Mouse (Mus musculus) intestine, embryonic 16.5 days (tissue): ENCODE results near the gene Glcci1. TPM values are rescaled to one million over a fixed set of nuclear protein-coding genes. Genes with fewer than 3 reads are reported as not detected.

Experiments used
- ATAC-seq: fragments of 200-750 bp; cut with Nextera tagmentation; 2 replicates; pipeline ENCODE4 v1.8.0; 2017; ENCODE audit warnings: moderate TSS enrichment, moderate library complexity
- H3K27ac ChIP-seq: fragments of 300-500 bp; sonication (generic); 2 replicates; pipeline ENCODE4 v1.5.1; 2014; ENCODE audit warnings: mild to moderate bottlenecking, low read length
- H3K27me3 ChIP-seq: fragments of 300-500 bp; sonication (generic); replicated peaks from 2 replicates; pipeline ENCODE4 v1.6.1; 2014; ENCODE audit warnings: low read length, control low read depth, mixed read lengths; ENCODE audit not compliant: control insufficient read depth, insufficient read depth
- H3K36me3 ChIP-seq: fragments of 300-500 bp; sonication (generic); 2 replicates; pipeline ENCODE4 v1.6.1; 2014; ENCODE audit warnings: low read length, control low read depth; ENCODE audit not compliant: control insufficient read depth, insufficient read depth
- H3K4me1 ChIP-seq: fragments of 300-500 bp; sonication (generic); 2 replicates; pipeline ENCODE4 v1.6.1; 2014; ENCODE audit warnings: low read length, control low read depth, mixed read lengths; ENCODE audit not compliant: control insufficient read depth, insufficient read depth
- H3K4me2 ChIP-seq: fragments of 300-500 bp; sonication (generic); 2 replicates; pipeline ENCODE4 v1.6.1; 2014; ENCODE audit warnings: low read depth, low read length, control low read depth
- H3K4me3 ChIP-seq: fragments of 300-500 bp; sonication (generic); 2 replicates; pipeline ENCODE4 v1.5.1; 2014; ENCODE audit warnings: mild to moderate bottlenecking, low read length
- H3K9ac ChIP-seq: fragments of 300-500 bp; sonication (generic); 2 replicates; pipeline ENCODE4 v1.6.1; 2014; ENCODE audit warnings: low read depth, low read length
- H3K9me3 ChIP-seq: fragments of 300-500 bp; sonication (generic); 2 replicates; pipeline ENCODE4 v1.6.1; 2016; ENCODE audit warnings: low read length, control low read depth; ENCODE audit not compliant: control insufficient read depth
- WGBS: fragments of 180-500 bp; shearing (Covaris S2); extraction: QIAGEN DNeasy Blood & Tissue Kit; methylation state at CpG from one replicate; pipeline ENCODE4 v1.1.7; 2014; 5-methylcytosine and 5-hydroxymethylcytosine counted together
- polyA plus RNA-seq: library from polyadenylated mRNA; unstranded; fragments of >200 nt; fragmentation: Nextera tagmentation; extraction: Ambion mirVana; gene quantifications from 2 replicates; pipeline ENCODE4 v1.2.1, GENCODE M21; 2015

The Glcci1 gene
- polyA plus RNA-seq, 1 experiment from 2014 or later = 2.3 TPM

DNA sequence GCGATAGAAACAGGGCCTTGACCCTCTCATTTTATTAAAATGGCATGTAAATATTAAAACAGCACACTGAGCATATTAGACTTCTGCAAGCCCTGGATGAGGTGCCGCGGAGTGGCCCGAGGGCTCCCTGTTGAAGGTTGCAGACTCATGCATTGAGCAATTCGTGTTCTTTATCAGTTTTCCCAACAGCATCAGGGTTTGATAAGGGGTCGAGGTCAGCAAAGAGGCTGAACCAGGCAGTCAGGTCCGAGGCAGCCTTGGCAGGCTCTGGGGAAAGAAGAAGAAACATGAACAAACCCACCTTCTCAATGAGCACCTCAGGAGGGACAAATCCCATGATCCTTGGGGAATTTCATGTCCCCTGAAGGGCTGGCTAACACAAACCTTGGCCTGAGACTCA is 121.1 kb downstream of the Glcci1 start:
- no peak for ATAC-seq
- Histone ChIP-seq H3K4me2 (no peak overlapping the region), H3K4me1 (no peaks in the 10 kb centered on the region), H3K36me3 (no peaks in the 10 kb centered on the region), H3K27me3 (no peaks in the 10 kb centered on the region), H3K4me3 (no peak overlapping the region), H3K27ac (no peak overlapping the region), H3K9me3 (no peaks in the 10 kb centered on the region), H3K9ac (no peak overlapping the region)
- 78% methylated on average over 7 of the region's 7 CpGs for WGBS

DNA sequence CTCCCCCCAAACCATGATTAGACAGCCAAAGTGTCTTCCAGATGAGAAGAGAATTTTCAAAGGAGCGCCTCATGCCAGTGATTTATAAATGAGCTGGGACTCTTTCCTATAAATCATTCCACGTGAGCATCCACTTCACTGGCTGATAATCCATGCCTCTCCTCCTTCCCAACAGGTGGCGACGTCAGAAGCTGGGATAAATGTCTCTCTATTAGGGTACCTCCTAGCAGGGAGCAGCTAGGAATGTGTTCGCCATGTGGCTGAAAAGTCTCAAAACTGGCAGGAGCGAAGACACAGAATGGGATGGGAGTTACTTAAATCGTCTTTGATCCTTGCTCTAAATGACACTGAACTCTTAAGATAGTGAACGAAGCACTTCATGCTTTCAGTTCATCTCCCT is 122.0 kb downstream of the Glcci1 start:
- no peak overlapping the region for H3K4me2 ChIP-seq
- H3K9me3 ChIP-seq = no peaks in the 10 kb centered on the region
- no peaks in the 10 kb centered on the region for H3K4me1 ChIP-seq
- no peak overlapping the region for H3K9ac ChIP-seq
- ATAC-seq = no peak
- no peak overlapping the region for H3K4me3 ChIP-seq
- no peaks in the 10 kb centered on the region for H3K27me3 ChIP-seq
- no peak overlapping the region for H3K27ac ChIP-seq
- no peaks in the 10 kb centered on the region for H3K36me3 ChIP-seq
- WGBS = 82% methylated on average over 8 of the region's 8 CpGs

DNA sequence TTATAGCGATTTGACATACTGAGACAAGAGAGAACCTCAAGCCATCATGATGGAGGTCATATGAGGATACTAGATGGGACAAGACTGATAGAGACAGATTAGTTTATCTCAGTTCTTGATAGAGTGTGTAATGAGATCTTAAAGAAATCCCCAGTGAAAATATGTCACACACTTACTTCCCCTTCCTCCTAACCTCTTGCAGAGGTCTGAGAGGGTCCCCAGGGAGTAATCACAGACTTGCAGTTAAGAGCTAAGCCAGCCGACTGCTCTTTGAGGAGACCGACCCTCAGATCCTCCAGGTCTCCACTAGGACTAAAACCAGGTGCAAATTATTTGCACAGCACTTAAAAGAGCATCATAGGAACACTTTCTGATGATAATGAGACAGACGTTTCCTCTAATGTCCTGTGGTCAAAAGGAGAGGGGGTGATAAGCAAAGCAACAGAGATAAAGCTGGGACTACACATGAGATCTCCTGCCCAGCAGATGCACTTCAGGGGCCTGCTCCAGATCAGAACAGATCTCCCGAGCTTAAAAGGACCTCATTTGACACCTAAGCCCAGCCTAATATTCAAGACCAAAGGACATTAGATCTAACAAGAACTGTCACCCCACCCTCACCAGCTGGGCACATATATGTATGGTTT is 122.7 kb downstream of the Glcci1 start:
- 63% methylated on average over 5 of the region's 5 CpGs for WGBS
- Histone ChIP-seq H3K9me3 (no peaks in the 10 kb centered on the region), H3K9ac (no peak overlapping the region), H3K4me2 (no peak overlapping the region), H3K36me3 (no peaks in the 10 kb centered on the region), H3K27ac (no peak overlapping the region), H3K4me3 (no peak overlapping the region), H3K27me3 (no peaks in the 10 kb centered on the region), H3K4me1 (no peaks in the 10 kb centered on the region)
- ATAC-seq = no peak

DNA sequence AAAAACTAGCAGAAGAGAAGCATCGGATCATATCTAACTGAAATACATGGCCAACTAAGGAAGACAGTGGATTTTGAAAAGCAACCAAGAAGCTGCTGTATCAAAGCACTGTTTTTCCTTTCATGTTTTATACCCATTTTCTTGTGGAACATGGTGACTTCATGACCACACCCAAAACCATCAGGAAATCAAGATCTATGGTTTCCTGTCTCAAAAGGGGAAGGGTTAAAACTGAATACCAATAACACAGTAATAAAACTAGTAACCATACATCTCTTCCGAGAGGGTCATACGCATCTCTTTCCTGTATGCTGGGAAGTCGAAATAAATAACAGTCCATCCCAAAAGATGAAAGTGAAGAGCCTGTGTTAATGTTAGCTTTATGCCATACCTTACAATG is 123.3 kb downstream of the Glcci1 start:
- 92% methylated on average over 4 of the region's 4 CpGs for WGBS
- Histone ChIP-seq H3K36me3 (no peaks in the 10 kb centered on the region), H3K9me3 (no peaks in the 10 kb centered on the region), H3K4me1 (no peaks in the 10 kb centered on the region), H3K4me2 (no peak overlapping the region), H3K27me3 (no peaks in the 10 kb centered on the region), H3K9ac (no peak overlapping the region), H3K4me3 (no peak overlapping the region), H3K27ac (no peak overlapping the region)
- ATAC-seq = no peak

DNA sequence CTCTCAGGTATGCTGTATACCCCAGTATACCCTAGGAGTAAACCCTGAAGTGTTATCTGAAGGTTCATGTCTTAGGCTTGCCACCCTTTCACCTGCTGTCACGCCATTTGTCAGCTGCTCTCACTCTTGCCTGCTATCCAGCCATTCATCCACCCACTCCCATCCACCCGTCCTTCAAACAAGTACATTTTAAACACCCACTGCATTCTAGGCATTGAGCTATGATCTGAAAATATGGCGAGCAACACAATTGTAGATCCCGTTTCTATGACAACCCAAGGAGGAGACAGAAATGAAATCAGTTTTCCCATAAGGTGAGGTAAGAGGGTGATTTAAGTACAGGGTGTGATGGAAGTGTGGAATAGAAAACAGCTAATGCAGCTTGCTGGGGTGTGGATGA is 128.7 kb downstream of the Glcci1 start:
- no peaks in the 10 kb centered on the region for H3K9me3 ChIP-seq
- no peak for ATAC-seq
- H3K36me3 ChIP-seq = no peaks in the 10 kb centered on the region
- no peaks in the 10 kb centered on the region for H3K27me3 ChIP-seq
- no peak overlapping the region for H3K4me3 ChIP-seq
- H3K4me1 ChIP-seq = no peaks in the 10 kb centered on the region
- no peak overlapping the region for H3K9ac ChIP-seq
- H3K27ac ChIP-seq = no peak overlapping the region
- no peak overlapping the region for H3K4me2 ChIP-seq
- WGBS = 88% methylated on average over 4 of the region's 4 CpGs

DNA sequence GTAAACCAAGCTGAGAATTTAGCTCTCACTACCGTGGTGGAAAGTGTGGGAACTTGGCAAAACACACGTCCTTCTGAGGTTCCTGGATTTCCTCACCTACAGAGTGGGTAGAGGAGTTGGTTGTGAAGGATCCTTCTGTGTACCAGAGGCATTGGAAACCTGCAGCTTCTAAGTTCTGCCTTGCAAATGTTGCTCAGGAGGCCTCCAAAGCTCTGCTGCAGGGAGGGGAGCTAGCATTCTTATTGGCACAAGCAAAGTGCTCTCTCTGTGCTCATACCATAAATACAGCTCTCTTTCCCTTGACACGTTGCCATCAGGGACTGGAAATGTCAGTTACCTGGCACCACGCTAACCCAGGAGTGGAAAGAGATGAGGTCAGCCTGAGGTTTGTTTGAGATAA is 129.5 kb downstream of the Glcci1 start:
- WGBS = 75% methylated on average over 4 of the region's 4 CpGs
- H3K4me3 ChIP-seq = no peak overlapping the region
- no peak for ATAC-seq

DNA sequence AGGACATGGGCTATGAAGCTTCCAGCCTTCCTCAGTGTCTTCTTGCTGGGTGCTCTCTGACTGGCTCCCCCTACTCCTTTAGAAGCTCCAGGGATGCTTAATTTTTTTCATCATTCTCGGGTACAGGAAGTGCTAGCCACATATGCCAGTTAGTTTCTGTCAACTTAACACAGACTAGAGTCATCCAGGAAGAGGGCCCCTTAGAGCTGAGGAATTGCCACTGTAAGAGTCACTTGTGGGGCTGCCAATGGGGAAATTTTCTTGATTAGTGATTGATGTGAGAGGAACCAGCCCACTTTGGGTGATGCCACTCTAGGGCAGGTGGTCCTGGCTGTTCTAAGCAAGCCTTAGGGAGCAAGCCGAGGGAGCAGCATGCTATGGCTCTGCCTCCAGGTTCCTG is 130.1 kb downstream of the Glcci1 start:
- no peak for ATAC-seq
- 85% methylated on average over 2 of the region's 2 CpGs for WGBS
- H3K9ac ChIP-seq = no peak overlapping the region
- H3K27me3 ChIP-seq = no peaks in the 10 kb centered on the region
- no peak overlapping the region for H3K4me2 ChIP-seq
- H3K27ac ChIP-seq = no peak overlapping the region
- no peaks in the 10 kb centered on the region for H3K4me1 ChIP-seq
- H3K4me3 ChIP-seq = no peak overlapping the region
- H3K9me3 ChIP-seq = no peaks in the 10 kb centered on the region
- no peaks in the 10 kb centered on the region for H3K36me3 ChIP-seq

More for the DNA sequence above, 129.5 kb downstream of the Glcci1 start:
- no peaks in the 10 kb centered on the region for H3K36me3 ChIP-seq
- no peak overlapping the region for H3K4me2 ChIP-seq
- no peak overlapping the region for H3K9ac ChIP-seq
- no peaks in the 10 kb centered on the region for H3K9me3 ChIP-seq
- H3K27me3 ChIP-seq = no peaks in the 10 kb centered on the region
- H3K4me1 ChIP-seq = no peaks in the 10 kb centered on the region
- H3K27ac ChIP-seq = no peak overlapping the region

DNA sequence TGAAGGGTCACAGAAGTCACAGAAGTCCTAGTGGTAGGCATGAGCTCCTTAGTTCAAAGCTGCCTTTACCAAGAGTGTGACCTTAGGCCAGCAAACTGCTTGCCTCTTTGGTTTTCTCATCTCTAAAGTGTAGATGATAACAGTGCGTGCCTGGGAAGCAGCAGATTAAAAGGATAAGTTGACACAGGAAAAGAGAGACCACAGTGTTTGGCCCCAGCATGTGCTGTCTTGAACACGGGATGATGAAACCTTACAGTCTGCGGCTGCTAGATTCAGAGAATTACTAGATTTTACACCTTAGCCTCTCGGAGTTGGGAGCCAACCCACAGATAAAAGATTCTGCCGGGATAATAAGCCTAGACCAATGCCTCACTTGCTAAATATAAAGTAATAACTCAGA is 131.5 kb downstream of the Glcci1 start:
- ATAC-seq = no peak
- Histone ChIP-seq H3K9ac (no peak overlapping the region), H3K27me3 (no peaks in the 10 kb centered on the region), H3K36me3 (no peaks in the 10 kb centered on the region), H3K4me3 (no peak overlapping the region), H3K27ac (no peak overlapping the region), H3K9me3 (no peaks in the 10 kb centered on the region), H3K4me2 (no peak overlapping the region), H3K4me1 (peaks cover 3% of the 10 kb centered on the region; the same call in 1 of the 2 replicates)
- WGBS = 89% methylated on average over 5 of the region's 5 CpGs

DNA sequence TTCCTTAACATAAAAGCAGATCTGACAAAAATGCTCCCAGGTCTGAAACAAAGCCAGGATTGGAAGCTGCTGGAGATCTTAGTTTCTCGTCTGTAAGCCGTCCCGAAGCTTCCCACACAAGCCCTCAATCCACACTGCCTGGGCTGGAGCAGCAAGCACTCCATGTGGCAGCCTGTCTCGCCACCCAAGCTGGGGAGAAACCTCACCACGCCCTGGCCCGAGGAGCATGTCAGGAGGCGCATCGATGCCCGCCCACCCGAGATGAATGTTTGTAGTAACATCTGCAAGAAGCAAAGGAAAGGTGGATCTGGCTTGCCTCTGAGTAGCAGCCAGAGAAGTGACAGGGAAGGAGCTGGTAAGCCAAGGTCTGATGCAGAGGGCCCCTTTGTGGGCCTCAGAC is 135.3 kb downstream of the Glcci1 start:
- H3K4me2 ChIP-seq = no peak overlapping the region
- no peaks in the 10 kb centered on the region for H3K27me3 ChIP-seq
- H3K4me3 ChIP-seq = no peak overlapping the region
- 59% methylated on average over 10 of the region's 10 CpGs for WGBS
- H3K36me3 ChIP-seq = no peaks in the 10 kb centered on the region
- H3K4me1 ChIP-seq = peaks cover 3% of the 10 kb centered on the region; the same call in 1 of the 2 replicates
- peak overlapping the region; percentile 24; the same call in 1 of the 2 replicates for H3K27ac ChIP-seq
- H3K9me3 ChIP-seq = no peaks in the 10 kb centered on the region
- peak; percentile 41; the same call in 1 of the 2 replicates for ATAC-seq
- no peak overlapping the region; the same call in 1 of the 2 replicates for H3K9ac ChIP-seq

DNA sequence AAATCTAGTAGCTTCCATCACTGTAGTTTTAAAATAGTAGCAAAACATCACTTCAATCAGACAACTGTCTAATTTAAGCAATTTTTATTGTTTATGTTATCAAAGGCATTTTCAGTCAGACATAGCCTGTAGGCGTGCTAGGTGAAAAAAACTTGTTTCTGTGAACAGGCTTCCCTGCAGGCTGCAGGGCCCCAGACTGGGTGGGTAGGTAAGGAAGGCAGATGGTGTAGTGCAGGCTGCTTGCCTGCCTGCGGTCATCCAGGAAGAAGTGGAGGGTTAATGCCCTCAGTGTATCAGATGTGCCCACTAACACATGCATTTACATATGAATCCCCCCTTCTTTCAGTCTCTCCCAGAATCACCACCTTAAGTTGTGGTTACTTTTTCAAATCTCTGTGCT is 136.3 kb downstream of the Glcci1 start:
- H3K9me3 ChIP-seq = no peaks in the 10 kb centered on the region
- no peak overlapping the region for H3K4me3 ChIP-seq
- no peak overlapping the region for H3K9ac ChIP-seq
- no peak overlapping the region for H3K4me2 ChIP-seq
- H3K27ac ChIP-seq = no peak overlapping the region
- H3K36me3 ChIP-seq = no peaks in the 10 kb centered on the region
- 58% methylated on average over 2 of the region's 2 CpGs for WGBS
- ATAC-seq = no peak
- peaks cover 3% of the 10 kb centered on the region; the same call in 1 of the 2 replicates for H3K4me1 ChIP-seq
- H3K27me3 ChIP-seq = no peaks in the 10 kb centered on the region
